Mouse (Mus musculus) kidney, adult 2 months (tissue): ENCODE results near the gene Fndc11. TPM values are rescaled to one million over a fixed set of nuclear protein-coding genes. Genes with fewer than 3 reads are reported as not detected.

ENCODE experiments used
- DNase-seq: peaks from one replicate; pipeline ENCODE4 v3.0.0; 2021
- H3K27ac ChIP-seq: fragments of 200-500 bp; 2 replicates; pipeline ENCODE4 v1.5.1; 2012; ENCODE audit warnings: low read depth, low read length, control low read depth, inconsistent platforms; ENCODE audit not compliant: insufficient read depth
- H3K27me3 ChIP-seq: fragments of 200-500 bp; replicated peaks from 2 replicates; pipeline ENCODE4 v1.6.1; 2012; ENCODE audit warnings: mild to moderate bottlenecking, moderate library complexity, low read length, inconsistent platforms; ENCODE audit not compliant: control insufficient read depth, insufficient read depth
- H3K36me3 ChIP-seq: fragments of 200-500 bp; 2 replicates; pipeline ENCODE4 v1.6.1; 2012; ENCODE audit warnings: mild to moderate bottlenecking, moderate library complexity, low read length, inconsistent platforms; ENCODE audit not compliant: control insufficient read depth, insufficient read depth
- H3K4me1 ChIP-seq: fragments of 200-500 bp; 2 replicates; pipeline ENCODE4 v1.6.1; 2011; ENCODE audit warnings: low read length; ENCODE audit not compliant: control insufficient read depth, insufficient read depth
- H3K4me3 ChIP-seq: fragments of 200-500 bp; 2 replicates; pipeline ENCODE4 v1.5.1; 2011; ENCODE audit warnings: mild to moderate bottlenecking, low read depth, low read length, control low read depth; ENCODE audit not compliant: insufficient read depth
- CTCF ChIP-seq: fragments of 200-500 bp; conservative IDR thresholded peaks from 2 replicates; pipeline ENCODE4 v1.5.1; 2011; ENCODE audit warnings: low read depth, mild to moderate bottlenecking, control low read depth, low read length, moderate library complexity, mixed read lengths; ENCODE audit not compliant: insufficient read depth, insufficient read length
- POLR2A ChIP-seq: fragments of 200-500 bp; IDR thresholded peaks from one replicate; pipeline ENCODE4 v1.6.1; 2011; ENCODE audit warnings: low read depth, low read length, control low read depth
- WGBS: fragments of 180-500 bp; shearing (Covaris S2); methylation state at CpG from one replicate; pipeline ENCODE4 v1.1.7; 2018; 5-methylcytosine and 5-hydroxymethylcytosine counted together
- polyA plus RNA-seq: library from polyadenylated mRNA; depleted of rRNA; stranded (reverse); fragments of >200 nt; gene quantifications from 2 replicates; pipeline ENCODE4 v1.2.3, GENCODE M21; 2012

Gene Fndc11
- polyA plus RNA-seq, 1 experiment, result 0.77 TPM

- no peak for DNase-seq
- no peak overlapping the region for H3K27ac ChIP-seq
- no peaks in the 10 kb centered on the region for H3K36me3 ChIP-seq
- H3K4me3 ChIP-seq, result no peak overlapping the region
- TF ChIP-seq CTCF (no peak), POLR2A (no peak)
- no peaks in the 10 kb centered on the region for H3K4me1 ChIP-seq
- WGBS, result 67% methylated on average over 6 of the region's 6 CpGs
- no peaks in the 10 kb centered on the region for H3K27me3 ChIP-seq
Measured at GRCm38 (mm10) chr2:181202886-181203285, 16.9 kb upstream of the Fndc11 start.

GRCm38 (mm10) chr2:181205678-181206077 is 14.1 kb upstream of the Fndc11 start:
- Histone ChIP-seq H3K4me3 (no peak overlapping the region), H3K4me1 (no peaks in the 10 kb centered on the region), H3K36me3 (no peaks in the 10 kb centered on the region), H3K27ac (no peak overlapping the region), H3K27me3 (no peaks in the 10 kb centered on the region)
- no peak for DNase-seq
- TF ChIP-seq CTCF, result no peak
- no peak for TF ChIP-seq POLR2A
- 80% methylated on average over 5 of the region's 5 CpGs for WGBS

GRCm38 (mm10) chr2:181206118-181206517 is 13.7 kb upstream of the Fndc11 start:
- DNase-seq, result no peak
- H3K4me3 ChIP-seq, result no peak overlapping the region
- no peaks in the 10 kb centered on the region for H3K36me3 ChIP-seq
- no peaks in the 10 kb centered on the region for H3K4me1 ChIP-seq
- no peak for TF ChIP-seq CTCF
- TF ChIP-seq POLR2A, result no peak
- no peak overlapping the region for H3K27ac ChIP-seq
- no peaks in the 10 kb centered on the region for H3K27me3 ChIP-seq
- WGBS, result 78% methylated on average over 9 of the region's 9 CpGs

GRCm38 (mm10) chr2:181212389-181213020 is 7.3 kb upstream of the Fndc11 start:
- DNase-seq, result no peak
- H3K27ac ChIP-seq, result no peak overlapping the region
- no peaks in the 10 kb centered on the region for H3K36me3 ChIP-seq
- TF ChIP-seq POLR2A (no peak), CTCF (no peak)
- 3% methylated on average over 34 of the region's 34 CpGs for WGBS
- no peaks in the 10 kb centered on the region for H3K27me3 ChIP-seq
- H3K4me3 ChIP-seq, result peak overlapping the region; percentile 47
- no peaks in the 10 kb centered on the region for H3K4me1 ChIP-seq

GRCm38 (mm10) chr2:181213021-181213445 is 6.8 kb upstream of the Fndc11 start, which contains the start of gene Srms:
Srms (minus strand) TSS chr2:181213185.
- no peak for TF ChIP-seq POLR2A
- TF ChIP-seq CTCF, result no peak
- WGBS, result 3% methylated on average over 17 of the region's 17 CpGs
- Histone ChIP-seq H3K4me3 (peak within 1 kb of the TSS; percentile 47), H3K27ac (no peak within 1 kb of the TSS), H3K4me1 (no peaks in the 10 kb centered on the region), H3K27me3 (no peaks in the 10 kb centered on the region), H3K36me3 (no peaks in the 10 kb centered on the region)
- peak; percentile 64 for DNase-seq

GRCm38 (mm10) chr2:181216037-181216436 is 3.8 kb upstream of the Fndc11 start:
- WGBS, result 96% methylated on average over 6 of the region's 6 CpGs
- DNase-seq, result no peak
- H3K27me3 ChIP-seq, result no peaks in the 10 kb centered on the region
- H3K36me3 ChIP-seq, result no peaks in the 10 kb centered on the region
- H3K27ac ChIP-seq, result no peak overlapping the region
- TF ChIP-seq CTCF (no peak), POLR2A (no peak)
- H3K4me1 ChIP-seq, result peaks cover 4% of the 10 kb centered on the region; the same call in 1 of the 2 replicates
- H3K4me3 ChIP-seq, result no peak overlapping the region

- peak; percentile 44 for DNase-seq
- Histone ChIP-seq H3K27me3 (no peaks in the 10 kb centered on the region), H3K4me3 (no peak overlapping the region), H3K4me1 (peaks cover 4% of the 10 kb centered on the region; the same call in 1 of the 2 replicates), H3K27ac (peak overlapping the region; percentile 34), H3K36me3 (no peaks in the 10 kb centered on the region)
- WGBS, result 57% methylated on average over 5 of the region's 5 CpGs
- no peak for TF ChIP-seq CTCF
- no peak for TF ChIP-seq POLR2A
Measured at GRCm38 (mm10) chr2:181218881-181219485, 830 bp upstream of the Fndc11 start.

- TF ChIP-seq POLR2A, result no peak
- no peak for TF ChIP-seq CTCF
- DNase-seq, result peak; percentile 28
- Histone ChIP-seq H3K36me3 (no peaks in the 10 kb centered on the region), H3K27ac (peak overlapping the region; percentile 3; the same call in 1 of the 2 replicates), H3K4me1 (peaks cover 4% of the 10 kb centered on the region; the same call in 1 of the 2 replicates), H3K4me3 (peak overlapping the region; percentile 35; the same call in 1 of the 2 replicates), H3K27me3 (no peaks in the 10 kb centered on the region)
- 41% methylated on average over 2 of the region's 2 CpGs for WGBS
Measured at GRCm38 (mm10) chr2:181220361-181220760, 548 bp downstream of the Fndc11 start.
